Mouse (Mus musculus) lung, embryonic 15.5 days (tissue): ENCODE measurements at regions not wholly inside any gene's neighbourhood (a gene's known extent, or its start where the extent isn't known, plus 50 kb on each side); places are given as distances from the start of the nearest gene placed in this dataset.
"Not testable (repeated sequence)": the region's sequence is repeated elsewhere in the genome, so short reads cannot be mapped to it uniquely, and the experiment has no call there.

Source experiments
- ATAC-seq: fragments of 200-750 bp; cut with Nextera tagmentation; 2 replicates; pipeline ENCODE4 v1.8.0; 2017; ENCODE audit warnings: moderate number of reproducible peaks, borderline replicate concordance; ENCODE audit not compliant: low FRiP score, low TSS enrichment; ENCODE audit errors: extremely low read depth
- H3K27ac ChIP-seq: fragments of 300-500 bp; sonication (generic); 2 replicates; pipeline ENCODE4 v1.5.1; 2015; ENCODE audit warnings: moderate library complexity, mild to moderate bottlenecking, inconsistent platforms
- H3K27me3 ChIP-seq: fragments of 300-500 bp; sonication (generic); 2 replicates; pipeline ENCODE4 v1.6.1; 2015; ENCODE audit warnings: inconsistent platforms
- H3K36me3 ChIP-seq: fragments of 300-500 bp; sonication (generic); 2 replicates; pipeline ENCODE4 v1.6.1; 2015; ENCODE audit warnings: inconsistent platforms
- H3K4me1 ChIP-seq: fragments of 300-500 bp; sonication (generic); 2 replicates; pipeline ENCODE4 v1.6.1; 2015; ENCODE audit warnings: inconsistent platforms
- H3K4me2 ChIP-seq: fragments of 300-500 bp; sonication (generic); 2 replicates; pipeline ENCODE4 v1.6.1; 2015; ENCODE audit warnings: inconsistent platforms, mild to moderate bottlenecking, moderate library complexity
- H3K4me3 ChIP-seq: fragments of 300-500 bp; sonication (generic); 2 replicates; pipeline ENCODE4 v1.5.1; 2015; ENCODE audit warnings: mild to moderate bottlenecking, inconsistent platforms
- H3K9ac ChIP-seq: fragments of 300-500 bp; sonication (generic); 2 replicates; pipeline ENCODE4 v1.6.1; 2015; ENCODE audit warnings: inconsistent platforms
- H3K9me3 ChIP-seq: fragments of 300-500 bp; sonication (generic); 2 replicates; pipeline ENCODE4 v1.6.1; 2016; ENCODE audit warnings: inconsistent platforms
- WGBS: fragments of 180-500 bp; shearing (Covaris S2); methylation state at CpG from one replicate; pipeline ENCODE4 v1.1.7; 2015; 5-methylcytosine and 5-hydroxymethylcytosine counted together

- Histone ChIP-seq H3K36me3 (no peaks in the 10 kb centered on the region), H3K4me3 (no peak overlapping the region), H3K27me3 (no peaks in the 10 kb centered on the region), H3K4me1 (no peaks in the 10 kb centered on the region), H3K9me3 (no peaks in the 10 kb centered on the region), H3K4me2 (no peak overlapping the region), H3K9ac (no peak overlapping the region), H3K27ac (no peak overlapping the region)
- ATAC-seq = no peak; the same call in 1 of the 2 replicates
- WGBS = 60% methylated on average over 1 of the region's 1 CpGs
Observed at GRCm38 (mm10) chrX:18960465-18960864, 499.3 kb upstream of the 4930578C19Rik start.

GRCm38 (mm10) chrX:18942612-18943011, 481.4 kb upstream of the 4930578C19Rik start:
- no peak for ATAC-seq
- Histone ChIP-seq H3K4me1 (no peaks in the 10 kb centered on the region), H3K9me3 (no peaks in the 10 kb centered on the region), H3K4me3 (no peak overlapping the region), H3K9ac (no peak overlapping the region), H3K36me3 (no peaks in the 10 kb centered on the region), H3K27me3 (no peaks in the 10 kb centered on the region), H3K27ac (no peak overlapping the region), H3K4me2 (no peak overlapping the region)
- 42% methylated on average over 1 of the region's 1 CpGs for WGBS

GRCm38 (mm10) chrX:18933340-18933739, 472.1 kb upstream of the 4930578C19Rik start:
- Histone ChIP-seq H3K4me3 (no peak overlapping the region), H3K9me3 (no peaks in the 10 kb centered on the region), H3K4me2 (no peak overlapping the region), H3K27ac (no peak overlapping the region), H3K9ac (no peak overlapping the region), H3K4me1 (no peaks in the 10 kb centered on the region), H3K27me3 (no peaks in the 10 kb centered on the region), H3K36me3 (no peaks in the 10 kb centered on the region)
- no peak for ATAC-seq
- 52% methylated on average over 1 of the region's 1 CpGs for WGBS

- 76% methylated on average over 1 of the region's 1 CpGs for WGBS
- Histone ChIP-seq H3K27me3 (no peaks in the 10 kb centered on the region), H3K4me2 (no peak overlapping the region), H3K4me1 (no peaks in the 10 kb centered on the region), H3K27ac (no peak overlapping the region), H3K9ac (no peak overlapping the region), H3K9me3 (no peaks in the 10 kb centered on the region), H3K36me3 (no peaks in the 10 kb centered on the region), H3K4me3 (no peak overlapping the region)
- no peak for ATAC-seq
Observed at GRCm38 (mm10) chrX:18923084-18923483, 461.9 kb upstream of the 4930578C19Rik start.

- Histone ChIP-seq H3K9ac (no peak overlapping the region), H3K27me3 (no peaks in the 10 kb centered on the region), H3K27ac (no peak overlapping the region), H3K4me2 (no peak overlapping the region), H3K36me3 (no peaks in the 10 kb centered on the region), H3K4me3 (no peak overlapping the region), H3K9me3 (no peaks in the 10 kb centered on the region), H3K4me1 (no peaks in the 10 kb centered on the region)
- ATAC-seq = no peak
- 51% methylated on average over 6 of the region's 6 CpGs for WGBS
Observed at GRCm38 (mm10) chrX:18921366-18922092, 460.3 kb upstream of the 4930578C19Rik start.

GRCm38 (mm10) chrX:18882784-18883171, 421.6 kb upstream of the 4930578C19Rik start:
- H3K9me3 ChIP-seq = no peaks in the 10 kb centered on the region
- H3K9ac ChIP-seq = no peak overlapping the region
- no peak for ATAC-seq
- H3K27ac ChIP-seq = no peak overlapping the region
- 78% methylated on average over 2 of the region's 2 CpGs for WGBS
- H3K27me3 ChIP-seq = no peaks in the 10 kb centered on the region
- H3K4me3 ChIP-seq = no peak overlapping the region
- H3K36me3 ChIP-seq = no peaks in the 10 kb centered on the region
- no peaks in the 10 kb centered on the region for H3K4me1 ChIP-seq
- no peak overlapping the region for H3K4me2 ChIP-seq

- Histone ChIP-seq H3K27ac (no peak overlapping the region), H3K36me3 (no peaks in the 10 kb centered on the region), H3K9me3 (no peaks in the 10 kb centered on the region), H3K4me2 (no peak overlapping the region), H3K27me3 (no peaks in the 10 kb centered on the region), H3K4me3 (no peak overlapping the region), H3K4me1 (no peaks in the 10 kb centered on the region), H3K9ac (no peak overlapping the region)
- 30% methylated on average over 8 of the region's 8 CpGs for WGBS
- no peak for ATAC-seq
Observed at GRCm38 (mm10) chrX:18882088-18882783, 421.0 kb upstream of the 4930578C19Rik start.

- no peak overlapping the region for H3K4me3 ChIP-seq
- no peak overlapping the region for H3K27ac ChIP-seq
- no peaks in the 10 kb centered on the region for H3K27me3 ChIP-seq
- ATAC-seq = no peak
- no peaks in the 10 kb centered on the region for H3K9me3 ChIP-seq
- no peak overlapping the region for H3K9ac ChIP-seq
- H3K4me2 ChIP-seq = no peak overlapping the region
- 86% methylated on average over 1 of the region's 1 CpGs for WGBS
- no peaks in the 10 kb centered on the region for H3K36me3 ChIP-seq
- H3K4me1 ChIP-seq = no peaks in the 10 kb centered on the region
Observed at GRCm38 (mm10) chrX:18875734-18876133, 414.5 kb upstream of the 4930578C19Rik start.

GRCm38 (mm10) chrX:18874051-18874450, 412.9 kb upstream of the 4930578C19Rik start:
- Histone ChIP-seq H3K4me1 (no peaks in the 10 kb centered on the region), H3K4me2 (no peak overlapping the region), H3K9ac (no peak overlapping the region), H3K9me3 (no peaks in the 10 kb centered on the region), H3K4me3 (no peak overlapping the region), H3K27me3 (no peaks in the 10 kb centered on the region), H3K36me3 (no peaks in the 10 kb centered on the region), H3K27ac (0 out of 2 replicates have a peak overlapping the region, but pooled peaks have one; percentile 29)
- peak; percentile 80; the same call in 1 of the 2 replicates for ATAC-seq

- 54% methylated on average over 3 of the region's 3 CpGs for WGBS
- no peak for ATAC-seq
- Histone ChIP-seq H3K4me2 (no peak overlapping the region), H3K36me3 (no peaks in the 10 kb centered on the region), H3K4me1 (no peaks in the 10 kb centered on the region), H3K27me3 (no peaks in the 10 kb centered on the region), H3K27ac (no peak overlapping the region), H3K9ac (no peak overlapping the region), H3K9me3 (no peaks in the 10 kb centered on the region), H3K4me3 (no peak overlapping the region)
Observed at GRCm38 (mm10) chrX:18838668-18839067, 377.5 kb upstream of the 4930578C19Rik start.

GRCm38 (mm10) chrX:18824971-18825370, 363.8 kb upstream of the 4930578C19Rik start:
- not testable (repeated sequence) for H3K27ac ChIP-seq, H3K4me2 ChIP-seq, H3K9me3 ChIP-seq, H3K36me3 ChIP-seq, H3K27me3 ChIP-seq, H3K9ac ChIP-seq, H3K4me1 ChIP-seq, ATAC-seq, H3K4me3 ChIP-seq
- WGBS = 79% methylated on average over 1 of the region's 1 CpGs

GRCm38 (mm10) chrX:18814441-18814973, 353.3 kb upstream of the 4930578C19Rik start:
- Histone ChIP-seq H3K4me2 (no peak overlapping the region), H3K36me3 (no peaks in the 10 kb centered on the region), H3K4me3 (no peak overlapping the region), H3K27me3 (no peaks in the 10 kb centered on the region), H3K9ac (no peak overlapping the region), H3K9me3 (no peaks in the 10 kb centered on the region), H3K4me1 (no peaks in the 10 kb centered on the region), H3K27ac (no peak overlapping the region)
- no peak for ATAC-seq
- WGBS = 52% methylated on average over 3 of the region's 3 CpGs
